Mouse (Mus musculus) left cerebral cortex, postnatal 14 days (tissue): ENCODE data around the gene Fam240b. TPM values are rescaled to one million over a fixed set of nuclear protein-coding genes. Genes with fewer than 3 reads are reported as not detected.
A peak's percentile ranks its signal among the peaks of the same experiment; 100 is the strongest.
"Not testable (repeated sequence)": the region's sequence is repeated elsewhere in the genome, so short reads cannot be mapped to it uniquely, and the experiment has no call there.

Experiments used
- DNase-seq, 2 experiments: peaks; one replicate each; pipeline ENCODE4 v3.0.0; 2021 to 2022; ENCODE audit warnings: low spot score in 2 of 2, mixed read lengths in 1 of 2
- intact Hi-C: fragments of 180-260 bp; cut with DNase I; formaldehyde crosslinking; loops from one replicate; pipeline ENCODE4 v1.15.1; 2025
- long read RNA-seq, 2 experiments: library from polyadenylated mRNA; stranded (forward); transcript quantifications; one replicate each; pipeline ENCODE4 v2.0.0; 2021
- total RNA-seq, 2 experiments: library from RNA; stranded (reverse); gene quantifications; 2 replicates each; pipeline ENCODE4 v1.2.3; 2021

Fam240b gene
- not detected for total RNA-seq
- long read RNA-seq, experiment 1: 0 reads
- long read RNA-seq, experiment 2: 0 reads

- intact Hi-C loops: no loop called here
Observed at GRCm38 (mm10) chr13:64497692-64498091, at the start of gene Fam240b. Gene Fam240b (minus strand): TSS chr13:64497792.

GRCm38 (mm10) chr13:64530139-64530538 lies 32.5 kb upstream of the Fam240b start:
- intact Hi-C loops: no loop called here
- DNase-seq: no peak

More at GRCm38 (mm10) chr13:64497692-64498091, at the start of gene Fam240b:
- no peak for DNase-seq

GRCm38 (mm10) chr13:64526515-64527285 lies 29.1 kb upstream of the Fam240b start:
- DNase-seq: peak; percentile 43 to 63
- intact Hi-C loops: no loop called here

GRCm38 (mm10) chr13:64514247-64514646 lies 16.7 kb upstream of the Fam240b start:
- no peak for DNase-seq
- intact Hi-C loops: no loop called here

- intact Hi-C loops: no loop called here
- DNase-seq: no peak
Observed at GRCm38 (mm10) chr13:64511616-64512015, 14.0 kb upstream of the Fam240b start.

- intact Hi-C loops: no loop called here
- DNase-seq: no peak
Observed at GRCm38 (mm10) chr13:64507361-64507760, 9.8 kb upstream of the Fam240b start.

GRCm38 (mm10) chr13:64502833-64503232 lies 5.2 kb upstream of the Fam240b start:
- no peak for DNase-seq
- intact Hi-C loops: no loop called here

- intact Hi-C loops: no loop called here
- no peak for DNase-seq
Observed at GRCm38 (mm10) chr13:64493586-64493985, 4.0 kb downstream of the Fam240b start.

GRCm38 (mm10) chr13:64489886-64490285 lies 7.7 kb downstream of the Fam240b start:
- no peak for DNase-seq
- intact Hi-C loops: no loop called here

- intact Hi-C loops: no loop called here
- DNase-seq: no peak
Observed at GRCm38 (mm10) chr13:64479960-64480359, 17.6 kb downstream of the Fam240b start.

GRCm38 (mm10) chr13:64477968-64478367 lies 19.6 kb downstream of the Fam240b start:
- intact Hi-C loops: no loop called here
- DNase-seq: no peak

- no peak for DNase-seq
- intact Hi-C loops: no loop called here
Observed at GRCm38 (mm10) chr13:64467886-64468285, 29.7 kb downstream of the Fam240b start.

GRCm38 (mm10) chr13:64465166-64465565 lies 32.4 kb downstream of the Fam240b start:
- intact Hi-C loops: no loop called here
- DNase-seq: peak in 1 of 2 experiments; percentile 10

GRCm38 (mm10) chr13:64462581-64462980 lies 35.0 kb downstream of the Fam240b start:
- intact Hi-C loops: no loop called here
- no peak for DNase-seq

- intact Hi-C loops: no loop called here
- DNase-seq: no peak
Observed at GRCm38 (mm10) chr13:64458181-64458580, 39.4 kb downstream of the Fam240b start.

GRCm38 (mm10) chr13:64457225-64457978 lies 40.2 kb downstream of the Fam240b start:
- intact Hi-C loops, DNase-seq: not testable (repeated sequence)

- intact Hi-C loops: no loop called here
- DNase-seq: no peak
Observed at GRCm38 (mm10) chr13:64450001-64450794, 47.4 kb downstream of the Fam240b start.

GRCm38 (mm10) chr13:64448729-64449128 lies 48.9 kb downstream of the Fam240b start:
- no peak for DNase-seq
- intact Hi-C loops: loop anchor here (10.0 kb wide), 2 partner anchors 126 to 456 kb away; partner anchors contain the start of gene Cntnap3

GRCm38 (mm10) chr13:64447947-64448346 lies 49.6 kb downstream of the Fam240b start:
- peak; percentile 47 to 53 for DNase-seq

More at GRCm38 (mm10) chr13:64447947-64448346, 49.6 kb downstream of the Fam240b start:
- intact Hi-C loops: loop anchor here (10.0 kb wide), 2 partner anchors 127 to 457 kb away; partner anchors contain the start of gene Cntnap3
